Mouse (Mus musculus): ENCODE results near the gene Flnb.

Flnb gene

GRCm38 (mm10) chr14:7826151-7826937 lies 8.6 kb downstream of the Flnb start:
- in situ Hi-C loops (cut with MseI, MboI) = no loop called here

DNA sequence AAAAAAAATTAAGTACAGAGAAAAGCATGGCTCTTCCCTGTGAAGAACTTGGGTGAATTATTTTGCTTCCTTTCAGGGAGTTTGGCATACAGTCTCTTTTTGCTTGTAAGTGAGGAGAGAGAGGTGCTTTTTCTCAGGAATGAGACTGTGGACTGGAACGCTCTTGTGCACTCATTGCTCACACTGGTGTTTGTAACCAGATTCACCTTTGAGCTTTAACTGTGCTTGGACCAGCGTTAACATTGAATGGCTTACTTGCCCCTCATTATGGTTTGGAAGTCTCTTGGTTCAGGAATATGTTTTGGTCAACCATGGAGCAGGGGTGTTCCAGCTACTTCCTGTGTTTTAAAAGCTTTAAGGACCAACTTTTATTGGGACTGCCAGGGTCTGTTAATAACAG lies 11.4 kb downstream of the Flnb start:
- in situ Hi-C loops (cut with MseI, MboI) = no loop called here

DNA sequence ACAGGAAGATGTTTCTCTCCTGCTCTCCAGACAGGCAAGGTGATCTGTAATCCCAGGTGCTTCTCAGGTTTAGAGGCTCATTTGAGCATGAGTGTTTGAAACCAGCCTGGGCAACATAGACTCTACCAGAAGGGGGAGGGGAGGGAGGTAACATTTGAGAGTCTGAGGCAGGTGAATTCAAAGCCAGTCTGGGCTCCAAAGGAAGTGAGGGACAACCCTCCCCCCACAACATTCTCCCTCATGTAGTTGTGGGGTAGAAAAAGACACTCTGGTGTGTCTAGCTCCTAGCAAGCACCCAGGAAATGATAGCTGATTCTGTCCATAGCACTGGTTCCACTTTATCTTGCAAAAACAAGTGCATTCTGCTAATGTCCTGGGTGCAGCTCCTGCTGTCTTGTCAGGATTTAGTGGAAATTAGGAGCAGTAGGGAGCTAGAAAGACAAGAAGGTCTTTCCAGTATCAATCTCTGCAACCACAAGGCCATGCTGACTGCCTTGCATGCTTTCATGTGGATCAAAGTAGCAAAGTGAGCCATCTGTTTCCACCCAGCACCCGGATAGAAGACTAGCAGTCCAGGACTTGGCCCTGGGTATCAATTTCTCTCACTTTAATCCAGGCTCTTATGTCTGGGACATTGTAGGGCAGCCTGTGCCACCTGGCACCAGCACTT lies 14.1 kb downstream of the Flnb start:
- in situ Hi-C loops (cut with MseI, MboI) = no loop called here

DNA sequence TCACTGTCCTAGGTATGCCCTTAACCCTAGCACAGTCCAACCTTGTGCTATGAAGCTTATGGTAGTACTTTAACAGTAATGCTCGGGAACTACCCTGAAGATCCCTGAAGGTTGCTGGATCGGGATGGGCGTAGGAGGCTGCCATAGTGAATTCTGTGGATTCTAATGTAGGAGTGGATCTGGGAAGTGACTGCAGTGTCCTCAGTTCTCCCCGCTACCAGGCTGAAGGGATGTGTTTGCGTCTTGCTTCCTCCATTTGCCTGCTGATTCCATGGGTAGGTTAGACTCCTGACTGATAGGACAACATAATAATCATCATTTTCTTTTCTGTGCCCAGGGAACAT lies 14.7 kb downstream of the Flnb start:
- in situ Hi-C loops (cut with MseI, MboI) = no loop called here

GRCm38 (mm10) chr14:7833458-7833857 lies 15.7 kb downstream of the Flnb start:
- in situ Hi-C loops (cut with MseI, MboI) = no loop called here

DNA sequence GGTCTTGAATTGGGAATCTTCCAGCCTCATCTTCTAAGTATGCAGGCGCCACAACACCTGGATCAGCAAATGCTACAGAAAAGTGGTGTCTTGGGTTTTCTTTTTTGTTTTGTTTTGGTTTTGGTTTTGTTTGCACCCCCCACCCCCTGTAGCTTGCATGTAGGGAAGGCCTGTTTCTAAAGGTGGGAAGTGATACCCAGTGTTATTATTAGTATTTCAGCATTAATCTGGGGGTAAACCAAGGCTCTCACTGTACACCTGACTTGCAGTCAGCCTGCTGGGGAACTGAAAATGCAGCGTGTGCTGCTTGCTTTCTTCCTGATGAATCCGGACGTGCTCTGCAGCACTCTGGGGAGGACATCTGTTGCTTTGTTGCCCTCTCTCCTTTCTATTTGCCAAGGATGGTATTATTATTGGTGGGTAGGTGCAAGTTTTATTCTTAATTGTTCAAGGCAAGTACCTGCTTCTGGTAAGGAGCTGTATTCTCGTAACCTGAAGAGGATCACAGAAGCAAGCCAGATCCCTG lies 20.9 kb downstream of the Flnb start:
- in situ Hi-C loops (cut with MseI, MboI) = no loop called here

DNA sequence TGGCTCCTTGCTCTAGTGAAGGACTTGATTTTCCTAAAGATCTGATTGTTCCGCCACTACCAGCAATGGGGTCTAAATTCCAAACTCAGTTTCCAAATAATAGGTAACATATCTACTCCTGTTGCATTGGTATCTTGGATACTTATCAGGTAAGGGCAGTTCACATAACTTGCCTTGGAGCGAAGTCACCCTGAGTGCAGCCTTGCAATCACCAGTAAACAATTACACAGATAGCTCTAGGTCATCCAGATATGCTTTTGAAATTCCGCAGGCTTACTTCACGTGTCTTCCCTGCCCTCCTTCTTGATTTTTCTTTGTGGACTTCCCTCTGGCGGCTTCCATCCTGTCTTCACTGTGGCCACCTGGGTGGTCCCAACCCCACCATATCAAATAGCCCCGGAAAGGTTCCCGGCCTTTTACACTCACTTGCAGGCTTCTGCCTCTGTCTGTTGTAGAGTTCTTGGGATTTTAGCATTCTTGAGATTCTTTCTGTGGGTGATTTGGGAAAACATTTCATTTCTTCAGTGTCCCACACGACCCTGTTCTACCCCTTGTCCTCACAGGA lies 22.3 kb downstream of the Flnb start:
- in situ Hi-C loops (cut with MseI, MboI) = no loop called here

DNA sequence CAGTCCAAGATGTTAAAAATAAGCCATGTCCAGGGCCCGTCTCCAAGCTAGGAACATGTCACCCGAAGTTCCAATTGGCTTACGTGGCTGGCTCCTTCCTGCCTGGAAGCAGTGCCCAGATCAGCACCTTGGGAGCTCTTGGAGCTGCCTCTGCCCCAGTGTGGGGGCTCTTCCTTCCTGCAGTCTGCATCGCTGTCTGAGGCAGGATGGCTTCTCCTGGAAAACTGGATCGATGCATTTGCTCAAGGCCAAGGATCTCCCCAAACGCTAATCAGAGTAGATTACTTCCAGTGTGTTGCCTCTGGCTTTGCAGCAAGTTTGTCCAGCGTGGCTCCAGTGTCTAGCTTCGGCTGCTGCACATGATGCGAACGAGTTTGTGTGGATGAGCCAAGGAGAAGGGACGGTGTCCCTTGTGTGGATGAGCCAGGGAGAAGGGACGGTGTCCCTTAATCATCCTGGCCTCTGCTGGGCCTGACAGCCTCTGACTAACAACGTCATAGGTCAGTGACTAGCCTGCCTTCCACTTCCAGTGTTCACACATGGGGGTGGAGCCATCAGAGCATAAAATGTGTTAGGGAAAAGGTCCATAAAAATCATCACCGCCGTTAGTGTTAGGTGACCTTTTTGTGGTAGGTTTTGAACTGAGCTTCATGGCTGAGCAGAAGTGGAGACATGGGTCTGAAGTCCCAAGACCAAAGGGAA lies 25.0 kb downstream of the Flnb start:
- in situ Hi-C loops (cut with MseI, MboI) = no loop called here

DNA sequence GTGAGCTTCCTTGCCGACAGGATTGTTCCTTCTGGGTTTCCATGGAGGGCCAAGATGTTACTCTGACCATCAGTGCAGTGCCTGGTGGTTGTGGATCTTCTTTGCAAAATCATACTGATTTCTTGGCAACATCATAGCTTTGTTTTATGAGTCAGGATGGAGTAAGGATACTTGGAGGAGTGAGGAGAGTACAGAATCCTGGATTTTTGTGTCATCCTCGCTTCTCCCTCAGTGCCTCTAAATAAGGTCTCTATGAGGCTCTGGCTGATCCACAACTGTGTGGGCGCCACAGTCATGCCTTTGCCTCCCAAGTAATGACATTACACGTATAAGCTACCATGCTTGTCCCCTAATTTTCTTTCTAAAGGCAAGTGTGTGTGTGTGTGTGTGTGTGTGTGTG lies 28.9 kb downstream of the Flnb start:
- in situ Hi-C loops (cut with MseI, MboI) = no loop called here

GRCm38 (mm10) chr14:7847746-7848232 lies 30.0 kb downstream of the Flnb start:
- in situ Hi-C loops (cut with MseI, MboI) = no loop called here

GRCm38 (mm10) chr14:7850913-7851312 lies 33.2 kb downstream of the Flnb start:
- in situ Hi-C loops (cut with MseI, MboI) = no loop called here

DNA sequence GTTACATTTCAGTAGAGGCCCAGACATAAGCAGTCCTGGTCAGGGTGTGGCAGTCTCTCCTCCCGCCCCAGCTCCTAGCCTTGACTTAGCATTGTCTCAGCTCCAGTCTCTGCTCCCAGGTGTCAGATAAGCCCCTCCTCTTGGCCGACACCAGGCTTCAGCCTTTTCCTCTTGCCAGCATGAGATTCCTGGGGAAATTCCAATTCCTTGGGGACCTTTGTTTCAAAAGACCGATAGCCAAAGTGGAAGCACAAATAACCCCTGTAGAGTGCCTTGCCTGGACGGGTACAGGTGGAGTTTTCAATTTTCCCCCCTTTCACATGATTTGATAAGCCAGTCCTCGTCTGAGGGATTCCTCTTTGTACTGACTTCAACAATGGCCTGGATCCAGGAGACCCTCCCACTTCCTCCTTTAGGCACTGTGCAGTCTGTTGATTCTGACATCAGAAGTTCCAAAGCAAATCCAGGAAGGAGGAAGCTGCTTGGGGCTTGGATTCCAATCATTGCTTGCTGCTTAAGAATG lies 33.8 kb downstream of the Flnb start:
- in situ Hi-C loops (cut with MseI, MboI) = no loop called here

- in situ Hi-C loops (cut with MseI, MboI) = no loop called here
These were observed 35.9 kb downstream of the Flnb start for GRCm38 (mm10) chr14:7853691-7854090.

DNA sequence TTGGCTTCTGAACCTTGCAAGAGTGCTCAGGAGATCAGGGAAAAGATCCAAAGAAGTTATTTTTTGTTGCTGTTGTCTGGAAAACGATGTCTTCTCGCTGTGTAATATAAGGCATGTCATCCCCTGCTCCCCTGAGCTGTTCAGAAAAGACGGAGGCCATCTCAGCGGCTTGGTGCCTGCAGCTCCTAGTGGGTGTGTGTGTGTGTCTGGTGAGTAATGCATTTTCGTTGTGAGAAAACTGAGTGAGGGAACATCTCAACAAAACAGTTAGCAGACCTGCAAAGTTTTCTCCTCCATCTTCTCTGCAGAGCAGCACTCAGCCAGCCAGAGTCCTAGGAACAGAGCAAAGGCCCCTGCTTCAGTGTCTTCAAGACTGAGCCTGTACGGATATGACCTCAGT lies 36.6 kb downstream of the Flnb start:
- in situ Hi-C loops (cut with MseI, MboI) = no loop called here

GRCm38 (mm10) chr14:7855101-7855500 lies 37.3 kb downstream of the Flnb start:
- in situ Hi-C loops (cut with MseI, MboI) = no loop called here

DNA sequence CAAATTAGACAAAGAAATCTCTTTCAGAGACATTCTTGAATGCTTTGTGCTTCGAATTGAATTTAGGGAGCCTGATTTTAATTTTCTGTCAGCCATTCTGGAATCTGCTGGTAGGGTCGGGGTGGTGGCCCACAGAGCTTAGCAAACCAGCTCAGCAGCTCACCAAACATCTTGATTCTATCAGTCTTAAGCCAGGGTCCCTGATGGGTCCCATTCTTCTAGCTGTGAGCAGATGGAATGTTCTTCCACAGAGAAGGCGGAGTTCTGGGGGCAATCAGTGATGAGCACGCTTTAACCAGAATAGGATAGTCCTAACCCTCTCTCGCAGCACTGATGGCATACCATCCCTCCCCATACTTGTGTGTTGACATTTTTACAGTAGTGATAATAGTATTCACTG lies 37.7 kb downstream of the Flnb start:
- in situ Hi-C loops (cut with MseI, MboI) = no loop called here

- in situ Hi-C loops (cut with MseI, MboI) = no loop called here
These were observed 38.6 kb downstream of the Flnb start for GRCm38 (mm10) chr14:7856348-7856747.

GRCm38 (mm10) chr14:7857835-7858234 lies 40.1 kb downstream of the Flnb start:
- in situ Hi-C loops (cut with MseI, MboI) = no loop called here

DNA sequence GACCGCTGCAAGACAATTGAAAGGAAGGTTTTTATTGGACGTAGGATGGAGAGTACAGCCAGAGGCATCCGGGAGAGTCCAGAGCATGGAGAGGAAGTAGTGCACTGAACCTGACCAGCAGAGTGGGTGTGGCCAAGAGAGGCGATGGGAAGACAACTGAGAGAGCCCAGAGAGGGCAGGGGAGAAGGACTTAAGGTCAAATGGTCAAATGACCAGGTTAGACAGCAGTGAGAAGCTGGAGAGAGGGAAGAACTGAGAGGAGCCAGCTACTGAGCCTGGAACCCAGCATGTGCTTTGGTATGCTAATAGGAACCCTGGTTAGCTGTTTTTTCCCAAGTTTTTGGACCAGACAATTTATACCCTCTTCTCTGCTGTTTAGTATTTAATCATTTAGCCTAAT lies 40.7 kb downstream of the Flnb start:
- in situ Hi-C loops (cut with MseI, MboI) = no loop called here

DNA sequence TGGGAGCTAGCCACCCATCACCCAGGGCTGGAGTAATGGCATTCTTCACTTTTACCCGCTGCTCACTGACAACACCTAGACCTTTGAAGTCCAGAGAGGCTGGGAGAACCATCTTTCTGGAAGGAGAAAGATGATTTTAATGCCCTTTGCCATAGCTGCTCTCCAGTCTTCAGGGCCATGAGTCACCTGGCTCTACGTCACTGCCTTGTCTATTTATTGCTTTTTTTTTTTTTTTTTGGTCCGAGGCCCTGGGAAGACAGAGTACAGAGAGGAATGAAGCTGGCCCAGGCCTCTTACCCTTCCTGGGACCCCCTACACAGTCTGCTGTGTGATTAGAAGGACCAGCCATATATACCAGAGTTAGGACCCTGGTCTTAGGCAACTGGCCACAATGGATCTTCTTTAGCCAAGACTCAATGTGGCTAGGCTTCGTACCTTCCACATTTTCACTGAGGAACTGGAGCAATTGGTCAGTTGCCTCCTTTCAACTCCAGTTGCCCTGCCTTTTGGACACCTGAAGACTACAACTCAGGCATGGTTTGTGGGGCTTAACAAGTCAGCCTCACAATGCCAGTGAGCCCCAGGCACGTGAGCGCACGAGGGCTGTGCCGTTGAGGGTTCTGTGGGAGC lies 42.9 kb downstream of the Flnb start:
- in situ Hi-C loops (cut with MseI, MboI) = no loop called here

GRCm38 (mm10) chr14:7861275-7861674 lies 43.5 kb downstream of the Flnb start:
- in situ Hi-C loops (cut with MseI, MboI) = no loop called here
